Mouse (Mus musculus): ENCODE data around the gene Rnf146. TPM values are rescaled to one million over a fixed set of nuclear protein-coding genes. Genes with fewer than 3 reads are reported as not detected.

The Rnf146 gene
- polyA plus RNA-seq, 1 experiment from 2014 or later, result 78.9 TPM

DNA sequence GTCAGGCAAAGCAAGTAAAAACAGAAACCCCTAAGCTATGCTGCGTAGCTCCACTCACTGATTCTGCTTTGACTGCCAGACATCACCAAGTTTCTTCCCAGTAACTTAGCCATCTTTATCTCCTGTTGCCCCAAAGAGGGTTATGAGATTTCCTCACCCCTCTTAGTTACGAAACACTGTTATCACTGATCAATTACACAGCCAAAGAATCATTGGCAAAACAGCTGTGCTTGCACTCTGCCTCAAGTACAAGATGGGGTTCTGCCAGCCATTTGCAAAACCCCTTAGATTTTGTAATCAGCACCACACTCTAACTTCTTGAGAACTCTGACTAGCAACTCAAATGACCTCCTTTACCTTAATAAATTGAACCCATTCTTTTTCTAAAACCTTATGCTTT is 10.8 kb downstream of the Rnf146 start:
- WGBS, result 98% methylated on average over 2 of the region's 2 CpGs
- Histone ChIP-seq H3K27ac (ENCODE audit: low read depth, low read length) (no peak overlapping the region), H3K4me2 (ENCODE audit: low read length) (no peak overlapping the region), H3K4me3 (ENCODE audit: low read length) (no peak overlapping the region), H3K36me3 (ENCODE audit: control insufficient read depth, insufficient read depth, low read length) (peaks cover 10% of the 10 kb centered on the region; the same call in 1 of the 2 replicates), H3K9ac (ENCODE audit: low read depth, low read length) (no peak overlapping the region), H3K27me3 (replicated peaks; ENCODE audit: control insufficient read depth, insufficient read depth, low read length) (no peaks in the 10 kb centered on the region), H3K9me3 (ENCODE audit: control insufficient read depth, low read length) (no peaks in the 10 kb centered on the region), H3K4me1 (ENCODE audit: control insufficient read depth, insufficient read depth, low read depth, low read length) (peaks cover 3% of the 10 kb centered on the region)
- ATAC-seq, result no peak

DNA sequence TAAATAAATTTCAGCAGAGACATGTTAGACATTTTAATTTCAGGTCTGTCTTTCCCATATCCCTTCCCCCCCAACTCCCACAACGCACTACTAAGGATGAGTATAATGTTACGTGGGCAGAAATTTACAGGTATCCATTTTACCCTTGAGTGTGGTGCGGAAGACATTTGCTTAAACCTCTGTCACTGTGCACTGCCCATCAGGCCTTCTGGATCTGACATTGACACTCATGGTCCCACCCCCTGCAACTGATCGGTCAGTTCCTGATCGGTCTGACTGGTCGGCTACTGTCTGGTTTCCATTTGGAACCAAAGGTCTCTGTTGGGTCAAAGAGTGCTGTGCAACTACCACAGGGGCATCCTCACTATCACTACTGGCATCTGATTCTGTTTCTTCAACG is 15.6 kb downstream of the Rnf146 start:
- no peaks in the 10 kb centered on the region for H3K9me3 ChIP-seq (ENCODE audit: control insufficient read depth, low read length)
- H3K4me3 ChIP-seq (ENCODE audit: low read length), result no peak overlapping the region
- no peak overlapping the region for H3K27ac ChIP-seq (ENCODE audit: low read depth, low read length)
- no peak overlapping the region for H3K9ac ChIP-seq (ENCODE audit: low read depth, low read length)
- ATAC-seq, result no peak
- peaks cover 15% of the 10 kb centered on the region; the same call in 1 of the 2 replicates for H3K36me3 ChIP-seq (ENCODE audit: control insufficient read depth, insufficient read depth, low read length)
- H3K4me1 ChIP-seq (ENCODE audit: control insufficient read depth, insufficient read depth, low read depth, low read length), result no peaks in the 10 kb centered on the region
- no peak overlapping the region for H3K4me2 ChIP-seq (ENCODE audit: low read length)
- 99% methylated on average over 7 of the region's 7 CpGs for WGBS
- H3K27me3 ChIP-seq (replicated peaks; ENCODE audit: control insufficient read depth, insufficient read depth, low read length), result no peaks in the 10 kb centered on the region

DNA sequence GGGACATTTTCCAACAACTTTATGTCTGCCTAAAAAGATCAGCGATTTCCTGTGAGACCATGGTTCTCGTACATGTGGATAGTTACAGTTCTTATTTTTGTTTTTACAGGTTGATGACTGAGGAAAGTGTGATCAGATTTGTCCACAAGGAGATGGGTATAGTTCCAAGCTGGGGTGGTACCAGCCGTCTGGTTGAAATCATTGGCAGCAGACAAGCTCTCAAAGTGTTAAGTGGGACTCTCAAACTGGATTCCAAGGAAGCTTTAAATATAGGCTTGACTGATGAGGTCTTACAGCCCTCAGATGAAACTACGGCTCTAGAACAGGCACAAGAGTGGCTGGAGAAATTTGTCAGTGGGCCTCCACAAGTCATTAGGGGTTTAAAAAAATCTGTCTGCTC is 18.0 kb downstream of the Rnf146 start:
- no peaks in the 10 kb centered on the region for H3K27me3 ChIP-seq (replicated peaks; ENCODE audit: control insufficient read depth, insufficient read depth, low read length)
- no peak overlapping the region for H3K9ac ChIP-seq (ENCODE audit: low read depth, low read length)
- no peak overlapping the region for H3K4me2 ChIP-seq (ENCODE audit: low read length)
- ATAC-seq, result no peak
- WGBS, result 92% methylated on average over 4 of the region's 4 CpGs
- no peaks in the 10 kb centered on the region for H3K4me1 ChIP-seq (ENCODE audit: control insufficient read depth, insufficient read depth, low read depth, low read length)
- H3K27ac ChIP-seq (ENCODE audit: low read depth, low read length), result no peak overlapping the region
- H3K36me3 ChIP-seq (ENCODE audit: control insufficient read depth, insufficient read depth, low read length), result peaks cover 13% of the 10 kb centered on the region; the same call in 1 of the 2 replicates
- H3K4me3 ChIP-seq (ENCODE audit: low read length), result no peak overlapping the region
- no peaks in the 10 kb centered on the region for H3K9me3 ChIP-seq (ENCODE audit: control insufficient read depth, low read length)

DNA sequence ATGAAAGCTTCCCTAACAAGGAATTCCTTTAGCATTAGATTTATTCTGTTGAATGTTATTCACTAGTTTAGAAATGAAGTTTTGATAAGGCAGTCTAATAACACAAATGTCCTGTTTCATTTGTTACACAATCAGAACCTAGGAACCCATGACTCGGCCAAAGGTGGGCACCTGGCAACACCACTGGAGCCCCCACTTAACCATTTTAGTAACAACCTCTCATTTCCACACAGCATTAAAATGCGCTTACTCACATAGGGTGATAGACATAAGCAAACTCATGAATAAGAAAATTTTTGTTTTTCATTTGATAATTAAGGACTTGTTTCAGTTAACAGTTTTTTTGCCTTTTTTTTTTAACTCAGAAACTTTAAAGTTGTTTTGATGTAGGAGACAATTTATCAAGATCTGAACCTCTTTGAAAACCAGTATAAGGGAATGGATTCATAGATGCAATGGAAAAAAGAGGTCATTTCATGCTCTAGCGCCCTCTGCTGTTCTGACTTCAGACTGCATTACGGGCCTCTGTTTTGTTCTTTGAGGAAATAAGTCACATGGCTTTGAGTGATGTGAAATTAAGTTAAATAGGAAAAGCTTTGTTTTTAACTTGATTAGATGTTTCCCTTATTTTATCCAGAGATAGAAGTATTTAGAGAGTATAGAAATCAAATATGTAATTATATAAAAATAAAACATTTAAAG is 23.7 kb downstream of the Rnf146 start:
- WGBS, result 50% methylated on average over 4 of the region's 4 CpGs
- peak; percentile 71; the same call in 1 of the 2 replicates for ATAC-seq
- Histone ChIP-seq H3K27ac (ENCODE audit: low read depth, low read length) (no peak overlapping the region), H3K4me1 (ENCODE audit: control insufficient read depth, insufficient read depth, low read depth, low read length) (no peaks in the 10 kb centered on the region), H3K9ac (ENCODE audit: low read depth, low read length) (no peak overlapping the region), H3K36me3 (ENCODE audit: control insufficient read depth, insufficient read depth, low read length) (no peaks in the 10 kb centered on the region; the same call in 1 of the 2 replicates), H3K4me2 (ENCODE audit: low read length) (no peak overlapping the region), H3K9me3 (ENCODE audit: control insufficient read depth, low read length) (no peaks in the 10 kb centered on the region), H3K27me3 (replicated peaks; ENCODE audit: control insufficient read depth, insufficient read depth, low read length) (no peaks in the 10 kb centered on the region), H3K4me3 (ENCODE audit: low read length) (no peak overlapping the region)

DNA sequence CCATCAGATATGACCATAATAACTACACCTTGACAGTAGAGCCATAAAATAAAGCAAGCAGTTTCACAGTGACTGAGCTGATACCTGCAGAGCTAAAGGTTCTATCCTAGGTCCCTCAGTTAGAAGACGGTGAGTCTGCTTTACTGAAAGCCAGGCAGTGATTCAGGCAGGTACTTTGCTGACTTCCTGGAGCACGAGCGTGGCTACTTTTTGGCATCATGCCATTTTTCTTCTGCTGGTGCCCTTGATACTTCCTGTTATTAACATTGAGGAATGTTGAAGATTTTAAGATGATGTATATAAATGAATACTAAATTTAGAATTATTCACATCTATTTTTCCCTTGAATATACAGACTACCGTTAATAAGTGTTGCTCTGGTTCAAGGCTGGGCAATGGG is 28.4 kb downstream of the Rnf146 start:
- Histone ChIP-seq H3K36me3 (ENCODE audit: control insufficient read depth, insufficient read depth, low read length) (no peaks in the 10 kb centered on the region), H3K9me3 (ENCODE audit: control insufficient read depth, low read length) (no peaks in the 10 kb centered on the region), H3K27me3 (replicated peaks; ENCODE audit: control insufficient read depth, insufficient read depth, low read length) (no peaks in the 10 kb centered on the region), H3K9ac (ENCODE audit: low read depth, low read length) (no peak overlapping the region), H3K4me3 (ENCODE audit: low read length) (no peak overlapping the region), H3K4me1 (ENCODE audit: control insufficient read depth, insufficient read depth, low read depth, low read length) (no peaks in the 10 kb centered on the region), H3K4me2 (ENCODE audit: low read length) (no peak overlapping the region), H3K27ac (ENCODE audit: low read depth, low read length) (no peak overlapping the region)
- ATAC-seq, result no peak
- 79% methylated on average over 4 of the region's 4 CpGs for WGBS

DNA sequence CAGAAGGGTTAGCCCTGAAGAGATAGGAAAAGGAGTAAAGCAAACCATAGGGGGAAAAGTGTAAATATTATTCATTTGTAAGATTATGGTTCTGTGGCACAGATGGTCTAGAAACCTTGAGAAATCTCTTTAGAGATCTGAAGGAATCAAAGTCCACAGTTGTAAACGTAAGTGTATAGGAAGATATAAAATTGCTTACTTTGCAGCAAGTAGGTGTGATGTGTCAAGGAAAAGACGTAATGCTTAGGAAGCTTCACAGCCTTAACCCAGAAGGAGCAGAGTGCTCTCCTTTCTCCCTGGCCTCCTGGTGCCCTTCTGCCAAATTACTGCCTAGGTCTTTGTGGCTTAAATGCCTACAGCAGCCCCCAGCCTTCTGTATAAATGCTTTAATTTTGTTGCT is 37.4 kb downstream of the Rnf146 start:
- WGBS, result 95% methylated on average over 2 of the region's 2 CpGs
- Histone ChIP-seq H3K36me3 (ENCODE audit: control insufficient read depth, insufficient read depth, low read length) (no peaks in the 10 kb centered on the region), H3K9ac (ENCODE audit: low read depth, low read length) (no peak overlapping the region), H3K4me2 (ENCODE audit: low read length) (no peak overlapping the region), H3K27ac (ENCODE audit: low read depth, low read length) (no peak overlapping the region), H3K27me3 (replicated peaks; ENCODE audit: control insufficient read depth, insufficient read depth, low read length) (no peaks in the 10 kb centered on the region), H3K9me3 (ENCODE audit: control insufficient read depth, low read length) (no peaks in the 10 kb centered on the region), H3K4me3 (ENCODE audit: low read length) (no peak overlapping the region), H3K4me1 (ENCODE audit: control insufficient read depth, insufficient read depth, low read depth, low read length) (no peaks in the 10 kb centered on the region)
- no peak for ATAC-seq

DNA sequence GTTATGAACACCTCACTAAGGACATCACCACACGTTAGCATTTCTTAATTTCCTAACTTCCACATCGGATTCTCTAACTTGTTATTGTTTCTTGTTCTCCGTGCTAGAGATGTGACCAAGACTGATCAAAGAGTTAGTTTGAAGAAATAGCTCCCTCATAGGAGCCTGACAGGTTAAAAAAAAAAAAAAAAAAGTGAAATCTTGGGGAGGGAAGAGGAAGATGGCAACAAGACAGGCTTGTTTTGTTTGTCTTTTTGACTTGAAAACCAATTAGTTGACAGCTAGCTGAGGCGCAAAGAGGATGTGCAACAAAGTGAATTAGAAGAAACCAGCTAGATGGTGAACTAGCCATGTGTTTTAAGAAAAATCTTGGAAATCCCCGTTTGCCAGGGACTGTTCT is 48.3 kb downstream of the Rnf146 start:
- WGBS, result 32% methylated on average over 5 of the region's 5 CpGs
- no peak for ATAC-seq
- Histone ChIP-seq H3K9me3 (ENCODE audit: control insufficient read depth, low read length) (no peaks in the 10 kb centered on the region), H3K27me3 (replicated peaks; ENCODE audit: control insufficient read depth, insufficient read depth, low read length) (no peaks in the 10 kb centered on the region), H3K4me2 (ENCODE audit: low read length) (peak overlapping the region; percentile 69), H3K36me3 (ENCODE audit: control insufficient read depth, insufficient read depth, low read length) (no peaks in the 10 kb centered on the region), H3K4me1 (ENCODE audit: control insufficient read depth, insufficient read depth, low read depth, low read length) (peaks cover 5% of the 10 kb centered on the region), H3K9ac (ENCODE audit: low read depth, low read length) (no peak overlapping the region; the same call in 1 of the 2 replicates), H3K4me3 (ENCODE audit: low read length) (peak overlapping the region; percentile 76), H3K27ac (ENCODE audit: low read depth, low read length) (no peak overlapping the region)

DNA sequence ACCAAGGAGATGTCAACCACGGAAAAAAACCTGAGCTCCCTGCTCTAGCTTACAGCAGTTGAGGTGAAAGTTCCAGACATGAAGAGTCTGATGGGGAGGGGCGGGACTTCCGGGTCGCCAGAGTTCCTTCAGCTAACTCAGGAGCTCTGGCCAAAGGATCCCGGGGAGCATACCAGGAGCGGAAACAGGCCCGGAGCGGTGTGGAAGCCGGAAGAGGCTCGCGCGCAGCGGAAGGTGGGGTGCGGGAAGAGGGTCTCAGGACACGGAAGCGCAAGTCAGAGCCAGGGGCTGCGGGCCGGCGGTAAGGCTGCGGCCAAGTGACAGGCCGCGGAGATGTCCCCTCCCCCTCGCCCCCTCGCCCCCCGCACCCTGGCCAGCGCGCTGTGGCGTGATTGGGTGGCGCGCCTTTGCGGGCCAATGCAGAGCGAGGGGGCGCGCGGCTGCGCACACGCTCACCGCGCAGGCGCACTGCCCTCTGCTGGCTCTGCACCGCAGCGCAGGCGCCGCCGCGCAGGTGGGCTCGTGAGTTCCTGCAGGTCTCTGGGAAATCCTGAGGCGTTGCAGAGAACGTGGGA is 49.1 kb downstream of the Rnf146 start, which contains the start of gene Echdc1:
Echdc1 (plus strand) TSS at position 103 of the 575 bp plus-strand sequence.
- Histone ChIP-seq H3K4me2 (ENCODE audit: low read length) (peak within 1 kb of the TSS; percentile 69), H3K27ac (ENCODE audit: low read depth, low read length) (peak within 1 kb of the TSS; percentile 92), H3K4me1 (ENCODE audit: control insufficient read depth, insufficient read depth, low read depth, low read length) (peaks cover 5% of the 10 kb centered on the region), H3K36me3 (ENCODE audit: control insufficient read depth, insufficient read depth, low read length) (no peaks in the 10 kb centered on the region), H3K27me3 (replicated peaks; ENCODE audit: control insufficient read depth, insufficient read depth, low read length) (no peaks in the 10 kb centered on the region), H3K9ac (ENCODE audit: low read depth, low read length) (peak within 1 kb of the TSS; percentile 79), H3K4me3 (ENCODE audit: low read length) (peak within 1 kb of the TSS; percentile 76), H3K9me3 (ENCODE audit: control insufficient read depth, low read length) (no peaks in the 10 kb centered on the region)
- peak; percentile 100 for ATAC-seq
- 0% methylated on average over 34 of the region's 49 CpGs for WGBS

DNA sequence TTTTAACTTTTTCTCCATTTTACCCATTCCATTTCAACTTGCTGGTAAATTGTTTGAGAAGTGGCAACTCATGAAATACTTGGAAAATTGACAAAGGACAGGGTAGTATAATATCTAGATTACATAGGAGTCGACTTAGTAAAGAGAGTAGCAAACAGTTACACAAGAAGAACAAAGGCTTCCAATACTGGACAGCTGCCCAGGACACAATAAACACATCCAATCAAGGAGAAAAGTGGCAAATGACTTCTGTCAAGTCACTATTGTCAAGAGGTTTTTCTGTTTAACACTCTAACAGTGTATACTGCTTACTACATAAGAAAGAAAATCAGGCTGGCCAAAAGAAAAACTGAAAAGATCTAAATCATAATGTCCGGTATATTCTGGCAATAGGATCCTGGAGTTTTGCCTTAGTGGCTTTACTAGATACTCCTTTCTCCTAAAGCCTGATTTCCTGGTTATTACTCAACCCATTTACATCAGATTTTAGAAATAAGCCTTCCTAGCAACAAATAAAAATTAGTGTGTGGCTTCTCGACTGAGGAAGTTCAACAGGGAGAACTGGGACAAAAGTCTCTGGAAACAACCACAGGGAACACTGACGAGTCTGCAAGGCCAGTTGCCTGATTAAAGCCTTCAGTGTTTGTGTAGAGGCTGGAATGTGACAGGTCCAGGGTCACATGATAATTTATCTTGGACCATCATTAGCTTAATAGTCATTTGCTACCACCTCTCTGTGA is 50.6 kb downstream of the Rnf146 start:
- ATAC-seq, result no peak
- no peak overlapping the region for H3K9ac ChIP-seq (ENCODE audit: low read depth, low read length)
- no peak overlapping the region for H3K4me3 ChIP-seq (ENCODE audit: low read length)
- H3K27me3 ChIP-seq (replicated peaks; ENCODE audit: control insufficient read depth, insufficient read depth, low read length), result no peaks in the 10 kb centered on the region
- H3K4me1 ChIP-seq (ENCODE audit: control insufficient read depth, insufficient read depth, low read depth, low read length), result peaks cover 5% of the 10 kb centered on the region
- no peak overlapping the region for H3K27ac ChIP-seq (ENCODE audit: low read depth, low read length)
- WGBS, result 66% methylated on average over 4 of the region's 4 CpGs
- H3K9me3 ChIP-seq (ENCODE audit: control insufficient read depth, low read length), result no peaks in the 10 kb centered on the region
- H3K36me3 ChIP-seq (ENCODE audit: control insufficient read depth, insufficient read depth, low read length), result no peaks in the 10 kb centered on the region
- H3K4me2 ChIP-seq (ENCODE audit: low read length), result peak overlapping the region; percentile 69; the same call in 1 of the 2 replicates
